Mouse (Mus musculus): ENCODE measurements at regions not wholly inside any gene's neighbourhood (a gene's known extent, or its start where the extent isn't known, plus 50 kb on each side); places are given as distances from the start of the nearest gene placed in this dataset.

DNA sequence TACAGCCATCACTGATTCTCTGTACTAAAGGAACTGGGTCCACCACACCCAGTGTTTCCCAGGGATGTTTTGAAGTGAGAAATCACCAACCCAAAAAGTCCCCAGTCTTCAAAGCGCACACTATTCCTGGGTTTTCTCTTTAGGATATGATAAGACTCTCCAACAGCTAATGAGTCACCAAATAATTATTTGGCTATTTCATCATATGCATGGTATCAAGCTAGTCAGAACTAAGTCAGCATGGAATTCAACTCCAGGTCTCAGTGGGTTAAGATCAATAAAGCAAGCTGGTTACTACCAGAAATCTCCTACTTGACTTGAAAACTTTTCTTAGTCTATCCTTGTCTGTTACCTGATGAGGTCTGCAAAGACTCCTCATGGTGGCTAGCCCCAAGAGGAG lies 89.1 kb upstream of the 4930412O13Rik start:
- H3K27me3 ChIP-seq (ENCODE audit: control insufficient read depth, insufficient read depth, insufficient read length): no peaks in the 10 kb centered on the region
- TF ChIP-seq CTCF (IDR thresholded peaks at IDR 0.05; ENCODE audit: control insufficient read depth, insufficient read depth, insufficient read length): no peak
- TF ChIP-seq MAX (IDR thresholded peaks at IDR 0.05): peak; percentile 29
- TF ChIP-seq MYOD1 (IDR thresholded peaks at IDR 0.05; ENCODE audit: control insufficient read depth, insufficient read length, low read depth): no peak
- peak; percentile 80 for TF ChIP-seq CEBPB (IDR thresholded peaks at IDR 0.05; ENCODE audit: low read depth)
- no peak for TF ChIP-seq MYOG (IDR thresholded peaks at IDR 0.05; ENCODE audit: control insufficient read depth, extremely low read depth, insufficient read length)
- no peak for TF ChIP-seq USF1 (IDR thresholded peaks at IDR 0.05; ENCODE audit: low read depth)
- TF ChIP-seq FOSL1 (IDR thresholded peaks at IDR 0.05; ENCODE audit: insufficient read depth, low read length, poor library complexity, severe bottlenecking): no peak

DNA sequence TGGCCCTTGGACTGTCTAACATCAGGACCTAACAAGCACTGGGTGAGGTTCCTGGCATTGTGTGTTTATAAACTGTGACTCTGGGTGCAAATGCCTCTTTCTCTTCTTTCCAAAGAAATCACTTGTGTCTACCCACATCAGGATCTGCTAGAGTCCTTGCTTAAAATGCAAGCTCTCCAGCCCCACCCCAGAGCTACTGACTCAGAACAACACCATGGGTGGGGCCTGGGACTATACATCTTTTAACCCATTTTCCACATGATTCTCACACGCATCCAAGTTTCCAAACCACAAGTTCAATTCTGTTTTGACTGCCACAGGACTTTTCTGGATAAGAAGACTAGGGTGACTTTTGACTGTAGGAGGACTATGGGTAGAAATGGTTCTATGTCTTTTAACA lies 88.7 kb upstream of the 4930412O13Rik start:
- TF ChIP-seq MYOD1 (IDR thresholded peaks at IDR 0.05; ENCODE audit: control insufficient read depth, insufficient read length, low read depth) (no peak), CTCF (IDR thresholded peaks at IDR 0.05; ENCODE audit: control insufficient read depth, insufficient read depth, insufficient read length) (no peak), MAX (IDR thresholded peaks at IDR 0.05) (no peak), CEBPB (IDR thresholded peaks at IDR 0.05; ENCODE audit: low read depth) (no peak), USF1 (IDR thresholded peaks at IDR 0.05; ENCODE audit: low read depth) (no peak), MYOG (IDR thresholded peaks at IDR 0.05; ENCODE audit: control insufficient read depth, extremely low read depth, insufficient read length) (no peak), FOSL1 (IDR thresholded peaks at IDR 0.05; ENCODE audit: insufficient read depth, low read length, poor library complexity, severe bottlenecking) (no peak)
- Histone ChIP-seq H3K27me3 (ENCODE audit: control insufficient read depth, insufficient read depth, insufficient read length) (no peaks in the 10 kb centered on the region), H3K4me3 (ENCODE audit: insufficient read depth, poor library complexity, severe bottlenecking) (no peak overlapping the region), H3K36me3 (ENCODE audit: control insufficient read depth, insufficient read depth) (no peaks in the 10 kb centered on the region), H3ac (ENCODE audit: control insufficient read depth, insufficient read length, low read depth) (no peak overlapping the region), H3K79me3 (ENCODE audit: low read depth) (no peaks in the 10 kb centered on the region), H3K79me2 (ENCODE audit: control insufficient read depth, insufficient read depth) (no peaks in the 10 kb centered on the region)

More for the DNA sequence above, 89.1 kb upstream of the 4930412O13Rik start:
- no peak overlapping the region for H3K4me3 ChIP-seq (ENCODE audit: insufficient read depth, poor library complexity, severe bottlenecking)
- no peaks in the 10 kb centered on the region for H3K36me3 ChIP-seq (ENCODE audit: control insufficient read depth, insufficient read depth)
- no peaks in the 10 kb centered on the region for H3K79me2 ChIP-seq (ENCODE audit: control insufficient read depth, insufficient read depth)
- H3K79me3 ChIP-seq (ENCODE audit: low read depth): no peaks in the 10 kb centered on the region
- H3ac ChIP-seq (ENCODE audit: control insufficient read depth, insufficient read length, low read depth): no peak overlapping the region

DNA sequence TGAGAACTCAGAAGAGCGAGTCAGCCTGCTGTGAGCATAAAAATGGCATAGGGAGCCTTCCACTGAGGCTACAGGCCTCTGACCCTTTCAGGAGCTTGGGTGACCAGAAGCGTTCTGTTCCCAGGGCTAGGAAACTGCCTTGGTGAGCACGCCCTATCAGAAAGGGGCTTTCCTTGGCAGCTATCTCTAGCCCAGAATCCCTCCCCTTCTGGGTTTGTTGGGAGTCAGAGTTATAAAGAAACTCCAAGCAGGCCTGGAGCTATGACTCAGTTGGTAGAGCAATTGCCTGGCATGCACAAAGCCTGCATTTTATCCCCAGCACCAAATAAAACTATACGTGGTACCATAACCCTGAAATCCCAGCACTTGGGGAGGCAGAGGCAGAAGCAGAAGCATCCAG lies 85.7 kb upstream of the 4930412O13Rik start:
- no peak for TF ChIP-seq MYOG (IDR thresholded peaks at IDR 0.05; ENCODE audit: control insufficient read depth, extremely low read depth, insufficient read length)
- TF ChIP-seq FOSL1 (IDR thresholded peaks at IDR 0.05; ENCODE audit: insufficient read depth, low read length, poor library complexity, severe bottlenecking): no peak
- TF ChIP-seq CTCF (IDR thresholded peaks at IDR 0.05; ENCODE audit: control insufficient read depth, insufficient read depth, insufficient read length): no peak
- TF ChIP-seq CEBPB (IDR thresholded peaks at IDR 0.05; ENCODE audit: low read depth): no peak
- TF ChIP-seq MAX (IDR thresholded peaks at IDR 0.05): no peak
- no peak for TF ChIP-seq MYOD1 (IDR thresholded peaks at IDR 0.05; ENCODE audit: control insufficient read depth, insufficient read length, low read depth)
- TF ChIP-seq USF1 (IDR thresholded peaks at IDR 0.05; ENCODE audit: low read depth): no peak
- Histone ChIP-seq H3K79me2 (ENCODE audit: control insufficient read depth, insufficient read depth) (no peaks in the 10 kb centered on the region), H3ac (ENCODE audit: control insufficient read depth, insufficient read length, low read depth) (no peak overlapping the region), H3K27me3 (ENCODE audit: control insufficient read depth, insufficient read depth, insufficient read length) (no peaks in the 10 kb centered on the region), H3K4me3 (ENCODE audit: insufficient read depth, poor library complexity, severe bottlenecking) (no peak overlapping the region), H3K79me3 (ENCODE audit: low read depth) (no peaks in the 10 kb centered on the region), H3K36me3 (ENCODE audit: control insufficient read depth, insufficient read depth) (no peaks in the 10 kb centered on the region)

DNA sequence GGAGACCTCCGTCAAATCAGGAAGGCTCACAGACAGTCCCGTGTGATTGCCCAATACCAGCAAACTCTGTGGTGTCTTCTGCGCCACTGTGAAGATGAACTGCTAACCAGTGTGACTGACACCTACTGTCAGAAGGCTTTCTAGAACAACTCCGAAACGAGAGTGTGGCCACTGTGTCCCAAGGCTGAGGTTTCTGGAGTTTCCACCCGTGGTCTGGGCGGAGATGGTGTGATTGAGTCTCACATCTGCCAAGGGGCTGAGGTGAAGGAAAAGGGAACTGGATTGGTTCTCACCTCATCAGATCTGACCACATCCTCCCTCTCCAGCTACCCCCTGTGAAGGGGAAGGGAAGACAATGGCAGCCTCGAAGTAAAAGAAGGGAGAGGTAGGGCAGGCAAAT lies 79.6 kb upstream of the 4930412O13Rik start:
- no peaks in the 10 kb centered on the region for H3K79me3 ChIP-seq (ENCODE audit: low read depth)
- no peak overlapping the region for H3ac ChIP-seq (ENCODE audit: control insufficient read depth, insufficient read length, low read depth)
- no peaks in the 10 kb centered on the region for H3K27me3 ChIP-seq (ENCODE audit: control insufficient read depth, insufficient read depth, insufficient read length)
- no peaks in the 10 kb centered on the region for H3K36me3 ChIP-seq (ENCODE audit: control insufficient read depth, insufficient read depth)
- peak; percentile 17 for TF ChIP-seq MYOD1 (IDR thresholded peaks at IDR 0.05; ENCODE audit: control insufficient read depth, insufficient read length, low read depth)
- TF ChIP-seq CTCF (IDR thresholded peaks at IDR 0.05; ENCODE audit: control insufficient read depth, insufficient read depth, insufficient read length): no peak
- no peak for TF ChIP-seq MAX (IDR thresholded peaks at IDR 0.05)
- TF ChIP-seq MYOG (IDR thresholded peaks at IDR 0.05; ENCODE audit: control insufficient read depth, extremely low read depth, insufficient read length): no peak
- no peak for TF ChIP-seq USF1 (IDR thresholded peaks at IDR 0.05; ENCODE audit: low read depth)
- no peak for TF ChIP-seq FOSL1 (IDR thresholded peaks at IDR 0.05; ENCODE audit: insufficient read depth, low read length, poor library complexity, severe bottlenecking)
- peak; percentile 12 for TF ChIP-seq CEBPB (IDR thresholded peaks at IDR 0.05; ENCODE audit: low read depth)
- no peak overlapping the region for H3K4me3 ChIP-seq (ENCODE audit: insufficient read depth, poor library complexity, severe bottlenecking)
- no peaks in the 10 kb centered on the region for H3K79me2 ChIP-seq (ENCODE audit: control insufficient read depth, insufficient read depth)

DNA sequence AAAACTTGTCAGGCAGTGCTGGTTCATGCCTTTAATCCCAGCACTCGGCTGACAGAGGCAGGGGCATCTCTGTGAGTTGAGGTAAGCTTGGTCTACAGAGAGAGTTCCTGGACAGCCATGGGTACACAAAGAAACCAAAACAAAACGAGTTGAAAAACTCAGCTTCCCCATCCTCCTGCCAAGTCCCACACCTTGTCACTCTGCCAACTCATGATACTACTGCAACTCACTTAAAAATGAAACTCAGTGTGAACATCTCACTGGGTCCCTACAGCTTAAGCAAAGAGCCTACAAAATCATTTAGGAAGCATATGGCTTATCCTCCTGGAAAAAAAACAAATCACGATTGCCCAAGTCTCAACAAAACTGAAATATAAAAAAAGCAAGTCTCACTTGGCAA lies 76.7 kb upstream of the 4930412O13Rik start:
- H3K79me3 ChIP-seq (ENCODE audit: low read depth): no peaks in the 10 kb centered on the region
- H3ac ChIP-seq (ENCODE audit: control insufficient read depth, insufficient read length, low read depth): no peak overlapping the region
- H3K27me3 ChIP-seq (ENCODE audit: control insufficient read depth, insufficient read depth, insufficient read length): no peaks in the 10 kb centered on the region
- H3K4me3 ChIP-seq (ENCODE audit: insufficient read depth, poor library complexity, severe bottlenecking): no peak overlapping the region
- H3K36me3 ChIP-seq (ENCODE audit: control insufficient read depth, insufficient read depth): no peaks in the 10 kb centered on the region
- no peaks in the 10 kb centered on the region for H3K79me2 ChIP-seq (ENCODE audit: control insufficient read depth, insufficient read depth)
- TF ChIP-seq FOSL1 (IDR thresholded peaks at IDR 0.05; ENCODE audit: insufficient read depth, low read length, poor library complexity, severe bottlenecking): no peak
- no peak for TF ChIP-seq CTCF (IDR thresholded peaks at IDR 0.05; ENCODE audit: control insufficient read depth, insufficient read depth, insufficient read length)
- TF ChIP-seq MYOG (IDR thresholded peaks at IDR 0.05; ENCODE audit: control insufficient read depth, extremely low read depth, insufficient read length): no peak
- no peak for TF ChIP-seq MAX (IDR thresholded peaks at IDR 0.05)
- no peak for TF ChIP-seq USF1 (IDR thresholded peaks at IDR 0.05; ENCODE audit: low read depth)
- TF ChIP-seq MYOD1 (IDR thresholded peaks at IDR 0.05; ENCODE audit: control insufficient read depth, insufficient read length, low read depth): no peak
- TF ChIP-seq CEBPB (IDR thresholded peaks at IDR 0.05; ENCODE audit: low read depth): no peak

DNA sequence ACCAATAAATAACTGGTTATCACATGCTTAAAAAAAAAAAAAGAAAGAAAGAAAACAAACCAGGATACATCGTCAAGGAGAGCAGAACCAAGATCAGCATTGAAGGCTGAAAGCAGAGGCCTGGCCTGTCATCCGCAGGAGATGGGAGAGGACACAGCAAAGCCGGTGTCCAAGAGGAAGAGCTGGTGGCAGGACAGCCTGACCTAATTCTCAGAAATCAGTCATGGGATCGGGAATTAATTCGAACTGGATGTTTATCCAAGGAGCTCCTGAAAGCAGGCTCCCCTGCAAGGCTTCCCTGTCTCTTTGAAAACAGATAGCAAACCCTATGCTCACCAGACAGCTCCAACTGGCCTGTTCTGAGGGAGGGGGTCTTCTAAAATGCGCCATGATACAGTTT lies 75.5 kb upstream of the 4930412O13Rik start:
- Histone ChIP-seq H3K36me3 (ENCODE audit: control insufficient read depth, insufficient read depth) (no peaks in the 10 kb centered on the region), H3K27me3 (ENCODE audit: control insufficient read depth, insufficient read depth, insufficient read length) (no peaks in the 10 kb centered on the region), H3K79me3 (ENCODE audit: low read depth) (no peaks in the 10 kb centered on the region), H3K4me3 (ENCODE audit: insufficient read depth, poor library complexity, severe bottlenecking) (no peak overlapping the region), H3K79me2 (ENCODE audit: control insufficient read depth, insufficient read depth) (no peaks in the 10 kb centered on the region), H3ac (ENCODE audit: control insufficient read depth, insufficient read length, low read depth) (no peak overlapping the region)
- TF ChIP-seq CEBPB (IDR thresholded peaks at IDR 0.05; ENCODE audit: low read depth) (no peak), FOSL1 (IDR thresholded peaks at IDR 0.05; ENCODE audit: insufficient read depth, low read length, poor library complexity, severe bottlenecking) (no peak), CTCF (IDR thresholded peaks at IDR 0.05; ENCODE audit: control insufficient read depth, insufficient read depth, insufficient read length) (no peak)

All from C2C12 (cell line).